ENCODE assay signal across 7 mouse cellular contexts in genomic region chr9:21798345-21799009, GRCm38 (mm10). TPM values are rescaled to one million over a fixed set of nuclear protein-coding genes. Genes with fewer than 3 reads are reported as not detected.
DNase-seq lines count a peak whose midpoint lies in the region; ATAC-seq lines count a peak whose summit lies in the region.

Kank2 (minus strand) TSS chr9:21798744.

- WGBS in intestine, embryonic 14.5 days: under 1% methylated on average over 52 of the region's 52 CpGs
- under 1% methylated on average over 52 of the region's 52 CpGs for WGBS in midbrain, embryonic 11.5 days

- H3K9ac ChIP-seq in intestine, embryonic 14.5 days (ENCODE audit: low read length): peak within 1 kb of the TSS; percentile 93
- peak within 1 kb of the TSS; percentile 74 for H3K9ac ChIP-seq in midbrain, embryonic 11.5 days (ENCODE audit: low read length)

- H3K9me3 ChIP-seq in intestine, embryonic 14.5 days (ENCODE audit: control insufficient read depth, low read length): no peaks in the 10 kb centered on the region
- no peaks in the 10 kb centered on the region for H3K9me3 ChIP-seq in midbrain, embryonic 11.5 days (ENCODE audit: control insufficient read depth, low read length)

- peaks cover 37% of the 10 kb centered on the region for H3K36me3 ChIP-seq in intestine, embryonic 14.5 days (ENCODE audit: control insufficient read depth, insufficient read depth, low read length)
- no peaks in the 10 kb centered on the region; the same call in 1 of the 2 replicates for H3K36me3 ChIP-seq in midbrain, embryonic 11.5 days (ENCODE audit: control insufficient read depth, insufficient read depth, low read length)

- peak within 1 kb of the TSS; percentile 56 for H3K4me2 ChIP-seq in intestine, embryonic 14.5 days (ENCODE audit: low read length)
- peak within 1 kb of the TSS; percentile 94 for H3K4me2 ChIP-seq in midbrain, embryonic 11.5 days

- H3K27ac ChIP-seq in intestine, embryonic 14.5 days (ENCODE audit: low read depth): peak within 1 kb of the TSS; percentile 95
- peak within 1 kb of the TSS; percentile 61 for H3K27ac ChIP-seq in midbrain, embryonic 11.5 days (ENCODE audit: low read depth, low read length)

- intact Hi-C loops in left cerebral cortex, postnatal 4 days (cut with DNase I): no loop called here

- ATAC-seq in intestine, embryonic 14.5 days (replicated peaks; ENCODE audit: low FRiP score, low TSS enrichment, low read depth): peak; percentile 81
- peak; percentile 88 for ATAC-seq in midbrain, embryonic 11.5 days (ENCODE audit: low FRiP score)

- H3K27me3 ChIP-seq in intestine, embryonic 14.5 days (replicated peaks; ENCODE audit: control insufficient read depth, insufficient read depth, low read length): no peaks in the 10 kb centered on the region
- H3K27me3 ChIP-seq in midbrain, embryonic 11.5 days (ENCODE audit: control insufficient read depth, insufficient read depth, low read length): no peaks in the 10 kb centered on the region

- peaks cover 18% of the 10 kb centered on the region for H3K4me1 ChIP-seq in intestine, embryonic 14.5 days (replicated peaks; ENCODE audit: control insufficient read depth, insufficient read depth, low read length)
- peaks cover 7% of the 10 kb centered on the region; the same call in 1 of the 2 replicates for H3K4me1 ChIP-seq in midbrain, embryonic 11.5 days (ENCODE audit: control insufficient read depth, insufficient read depth, low read length)

- DNase-seq in adrenal gland, adult 18-20 months (ENCODE audit: low spot score in 2 of 2): peak; percentile 92 to 93
- DNase-seq in embryo, embryonic 10.5 days (ENCODE audit: low spot score): peak; percentile 86
- peak; percentile 89 for DNase-seq in gastrocnemius, postnatal 25 days
- peak; percentile 97 for DNase-seq in intestine, embryonic 14.5 days (ENCODE audit: low spot score)
- peak; percentile 74 for DNase-seq in left cerebral cortex, postnatal 4 days
- DNase-seq in midbrain, embryonic 11.5 days (ENCODE audit: low spot score, missing footprints): peak; percentile 99
- peak; percentile 71 for DNase-seq in spleen, adult 12 weeks (ENCODE audit: low spot score)

- peak within 1 kb of the TSS; percentile 89 for H3K4me3 ChIP-seq in intestine, embryonic 14.5 days (ENCODE audit: low read depth, low read length)
- peak within 1 kb of the TSS; percentile 72 for H3K4me3 ChIP-seq in midbrain, embryonic 11.5 days (ENCODE audit: low read depth, low read length)

RNA-seq across cellular contexts. Expression of gene Kank2, which starts in this region (rescaled TPM):
- total RNA-seq in adrenal gland, adult 18-20 months (2021): 10 to 100 TPM; 31.1 to 31.3 TPM
- total RNA-seq in gastrocnemius, postnatal 25 days (2021): 10 to 100 TPM; 14.3 to 17.5 TPM
- polyA plus RNA-seq in intestine, embryonic 14.5 days (2014; fragmentation: Nextera tagmentation; extraction: Ambion mirVana): 9.5 and 9.6 TPM in 2 replicates
- total RNA-seq in left cerebral cortex, postnatal 4 days (2021): 1 to 10 TPM; 8.7 to 9.7 TPM
- 3.5 and 3.9 TPM in 2 replicates for polyA plus RNA-seq in midbrain, embryonic 11.5 days (2014; fragmentation: Nextera tagmentation; extraction: Ambion mirVana)

Comparison
In these comparisons a context has a peak if more than half of its experiments do, and no peak if none do; other contexts are left out.
1. Peak in every context shown above with its lines: DNase-seq, ATAC-seq, H3K4me3 ChIP-seq and H3K27ac ChIP-seq.